Mouse (Mus musculus): Measurements from ENCODE around the gene Acss2.

- TF ChIP-seq CTCF (conservative IDR thresholded peaks at IDR 0.05; ENCODE audit: insufficient read depth, insufficient read length, low read depth, low read length), result no peak
- no peak for TF ChIP-seq POLR2A (IDR thresholded peaks at IDR 0.05; ENCODE audit: low read depth, low read length)
These were observed 108.5 kb downstream of the Acss2 start for GRCm38 (mm10) chr2:155626277-155626676.
